Mouse (Mus musculus) right cerebral cortex, postnatal 25 days (tissue): ENCODE measurements around the gene Fbxo48.

Source experiments
- DNase-seq: peaks from one replicate; pipeline ENCODE4 v3.0.0; 2022

The Fbxo48 gene

DNA sequence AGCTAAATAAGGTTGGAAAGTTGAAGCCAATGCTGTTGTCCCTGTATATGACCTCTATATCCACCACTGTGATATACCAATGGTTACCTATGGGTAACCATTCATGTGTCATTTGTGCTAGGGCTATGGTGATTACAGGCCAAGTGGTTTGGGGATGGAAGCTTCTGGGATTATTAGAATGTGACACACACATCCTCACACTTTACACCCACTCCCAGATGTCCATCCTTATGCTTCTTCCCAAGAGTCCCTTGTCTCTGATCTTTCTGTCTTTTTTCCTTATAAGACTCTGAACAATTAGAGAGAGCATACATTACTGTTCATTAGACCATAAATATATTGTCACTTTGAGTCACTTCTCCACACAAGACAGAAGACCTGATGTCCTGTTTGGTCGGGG lies 21.9 kb downstream of the Fbxo48 start:
- DNase-seq, result no peak

DNA sequence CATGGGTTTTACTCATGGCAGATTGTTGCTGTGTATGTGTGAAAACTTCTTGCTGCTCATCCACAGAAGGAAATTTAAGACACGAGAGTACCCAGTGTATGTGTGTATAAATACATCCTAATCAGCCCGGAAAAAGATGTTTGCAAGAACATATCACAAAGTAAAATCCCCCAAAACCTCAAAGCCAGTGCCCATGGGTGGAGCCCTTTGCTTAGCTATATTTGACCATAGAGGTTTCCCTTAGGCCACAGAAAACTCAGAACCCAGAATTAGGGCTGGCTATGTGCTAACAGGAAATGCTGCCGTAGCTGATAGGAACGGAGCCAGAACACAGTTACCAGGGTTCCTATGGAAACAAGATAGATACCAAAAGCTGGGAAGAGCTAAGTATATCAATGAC lies 25.8 kb downstream of the Fbxo48 start:
- no peak for DNase-seq

DNA sequence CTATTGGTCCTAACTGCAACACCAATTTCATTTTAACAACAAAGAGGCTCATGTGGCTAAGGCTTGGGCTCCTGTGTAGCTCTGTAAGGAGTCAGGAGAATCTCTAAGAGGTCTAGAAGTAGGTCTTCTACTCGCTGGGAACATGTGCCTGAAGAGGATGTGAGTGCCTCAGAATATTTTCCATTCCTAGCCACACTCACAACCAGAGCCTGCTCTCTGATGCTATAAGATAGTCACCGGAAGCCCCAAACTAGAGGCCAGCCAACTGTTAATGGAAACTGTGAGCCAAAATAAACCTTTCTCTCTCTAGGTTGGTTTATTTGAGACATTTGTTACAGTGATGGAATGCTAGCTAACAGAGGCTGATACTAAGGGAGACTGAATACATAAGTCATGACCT lies 26.4 kb downstream of the Fbxo48 start:
- no peak for DNase-seq

DNA sequence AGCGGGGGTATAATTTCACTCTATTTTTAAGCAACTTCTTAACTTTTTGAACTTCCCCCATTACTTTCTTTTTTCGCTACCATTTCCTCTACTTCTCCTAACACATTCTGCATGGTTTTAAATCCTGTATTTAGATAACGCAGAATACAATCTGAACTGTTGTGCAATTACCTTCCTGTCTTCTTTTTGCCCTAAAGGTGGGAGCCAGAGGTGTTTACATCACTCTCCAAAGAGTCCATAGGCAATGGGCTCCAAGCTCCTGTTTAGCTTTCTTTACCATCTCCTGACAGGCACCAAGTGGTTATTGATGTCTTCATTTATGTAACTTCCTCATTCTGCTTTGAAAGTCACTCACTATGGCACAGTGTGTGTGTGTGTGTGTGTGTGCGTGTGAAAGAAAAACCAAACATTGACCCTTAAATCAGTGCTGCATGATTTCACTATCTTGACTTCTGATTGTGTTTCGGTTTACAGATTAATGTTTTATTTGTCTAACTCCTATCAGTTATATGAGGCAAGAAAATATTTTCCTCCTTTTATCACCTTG lies 27.1 kb downstream of the Fbxo48 start:
- no peak for DNase-seq

DNA sequence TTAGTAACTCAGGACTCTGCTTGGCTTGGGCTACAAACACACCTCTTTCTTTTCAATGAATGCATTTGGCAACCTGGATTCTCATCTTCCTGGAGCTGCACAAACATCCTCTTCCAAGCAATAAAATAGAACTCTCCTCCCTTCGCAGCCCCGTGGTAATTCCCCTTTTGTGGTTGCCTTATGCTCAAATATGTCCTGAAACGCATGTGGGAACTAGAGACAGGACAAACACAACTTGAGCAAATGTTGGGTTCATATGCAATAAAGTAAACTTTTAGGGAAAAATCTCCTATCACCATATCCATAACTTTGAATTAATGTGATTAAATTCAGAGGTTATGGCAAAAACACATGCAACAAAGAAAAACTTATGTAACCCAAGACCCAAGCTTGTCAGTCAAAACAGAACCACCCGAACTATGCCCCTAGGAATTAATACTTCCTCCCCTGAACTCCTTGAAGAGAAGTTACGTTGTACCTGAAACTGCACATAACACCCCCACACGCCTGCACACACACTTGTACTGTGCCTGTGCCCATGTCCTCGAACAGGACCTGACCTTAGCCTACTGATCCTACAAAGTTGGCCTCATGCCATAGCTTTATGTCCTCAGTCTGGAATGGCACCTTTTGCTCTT lies 35.5 kb downstream of the Fbxo48 start:
- DNase-seq, result no peak

DNA sequence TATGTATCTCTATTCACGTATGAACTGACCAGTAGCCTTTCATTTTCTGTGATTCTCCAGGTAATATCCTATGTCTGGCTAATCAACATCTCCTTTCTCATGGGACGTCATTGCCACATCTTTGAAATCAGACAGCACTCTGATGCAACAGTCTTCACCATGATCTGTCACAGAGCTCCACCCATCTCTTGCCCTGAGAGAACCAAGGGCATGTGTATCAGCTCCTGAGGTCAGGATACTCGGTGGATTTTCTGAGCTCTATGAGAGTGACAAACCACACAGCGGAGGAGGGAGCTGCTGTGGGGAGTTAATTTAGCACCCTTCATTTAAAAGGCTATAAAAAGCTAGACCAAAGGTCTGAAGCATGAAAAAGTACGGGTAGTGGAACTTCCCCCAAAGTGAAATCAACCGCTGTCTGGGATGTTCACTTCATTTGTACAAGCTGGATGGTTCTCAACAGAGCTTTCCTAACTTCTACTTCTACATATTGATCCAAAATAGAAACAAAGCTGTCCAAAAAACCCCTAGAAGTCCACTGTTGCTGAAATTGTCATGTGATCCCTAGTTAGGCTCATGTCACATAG lies 36.7 kb downstream of the Fbxo48 start:
- no peak for DNase-seq

DNA sequence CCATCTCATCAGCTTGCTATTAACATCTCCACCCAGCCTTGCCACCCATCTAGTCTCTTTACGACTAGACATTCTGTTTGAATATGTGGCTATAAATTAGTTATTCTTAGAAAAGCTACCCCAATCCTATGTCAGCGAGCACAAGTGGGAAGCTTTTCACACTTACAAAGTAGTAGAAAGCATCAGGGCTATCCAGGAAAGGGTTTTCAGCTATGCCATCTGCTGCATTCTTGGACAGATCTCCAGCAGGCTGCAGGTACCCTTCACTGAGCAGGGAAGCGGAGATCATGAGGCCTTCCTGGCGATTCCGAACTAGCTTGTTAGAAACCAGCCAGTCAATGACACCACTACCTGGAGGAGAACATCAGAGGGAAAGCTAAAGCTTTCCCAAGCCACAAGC lies 38.7 kb downstream of the Fbxo48 start:
- no peak for DNase-seq

DNA sequence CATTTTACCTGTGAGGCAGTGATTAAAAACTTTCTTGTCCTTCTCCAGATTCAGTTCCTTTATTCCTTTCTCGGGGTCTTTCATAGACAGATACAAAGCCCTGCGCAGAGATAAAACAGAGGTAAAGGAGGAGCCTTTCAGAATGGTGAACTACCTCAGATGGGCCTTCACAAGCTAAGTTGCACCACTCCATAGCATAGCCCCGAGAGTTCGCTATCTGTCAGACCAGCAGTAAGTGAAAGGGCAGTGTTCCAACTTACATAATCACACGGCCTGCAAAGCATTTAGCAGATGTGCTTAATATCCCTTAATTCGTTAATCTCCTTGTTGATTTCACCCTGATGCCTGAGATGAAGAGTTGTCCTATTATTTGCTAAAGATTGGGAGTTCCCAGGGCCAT lies 41.7 kb downstream of the Fbxo48 start:
- no peak for DNase-seq

DNA sequence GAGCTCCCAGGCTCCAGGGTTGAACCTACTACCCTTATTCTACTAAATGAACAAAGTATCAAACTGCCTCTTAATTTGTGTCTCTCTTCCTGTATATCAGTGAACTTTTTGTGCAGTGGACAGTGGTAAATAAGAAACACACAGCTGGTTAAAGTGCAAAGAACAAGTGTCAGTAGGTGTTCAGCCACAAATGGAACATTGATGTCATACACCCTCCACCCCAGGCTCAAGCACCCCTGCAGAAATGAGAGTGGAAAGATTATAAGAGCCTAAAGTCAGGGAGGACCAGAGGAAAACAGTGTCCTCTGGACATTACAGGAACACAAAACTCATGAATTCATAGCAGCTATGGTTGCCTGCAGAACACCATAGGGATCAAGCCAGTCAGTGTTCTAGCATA lies 45.6 kb downstream of the Fbxo48 start:
- DNase-seq, result no peak

DNA sequence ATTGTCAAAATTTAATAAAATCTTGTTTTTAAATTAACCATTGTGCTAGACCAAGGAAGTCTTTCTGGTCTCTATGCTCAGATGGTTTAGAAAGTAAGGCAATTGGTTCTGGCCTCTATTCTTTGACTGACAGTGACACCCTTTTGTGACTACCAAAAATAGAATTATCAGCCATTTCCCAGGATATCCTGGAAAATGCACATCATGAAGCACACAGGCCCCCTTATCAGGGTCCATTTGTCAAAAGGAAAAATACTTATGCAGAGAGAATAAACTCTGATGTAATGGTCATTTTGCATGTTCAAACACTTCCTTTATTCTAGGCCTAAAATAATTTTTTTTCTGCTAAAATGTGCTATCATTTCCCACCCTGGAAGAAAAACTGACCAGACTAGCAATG lies 46.3 kb downstream of the Fbxo48 start:
- no peak for DNase-seq

DNA sequence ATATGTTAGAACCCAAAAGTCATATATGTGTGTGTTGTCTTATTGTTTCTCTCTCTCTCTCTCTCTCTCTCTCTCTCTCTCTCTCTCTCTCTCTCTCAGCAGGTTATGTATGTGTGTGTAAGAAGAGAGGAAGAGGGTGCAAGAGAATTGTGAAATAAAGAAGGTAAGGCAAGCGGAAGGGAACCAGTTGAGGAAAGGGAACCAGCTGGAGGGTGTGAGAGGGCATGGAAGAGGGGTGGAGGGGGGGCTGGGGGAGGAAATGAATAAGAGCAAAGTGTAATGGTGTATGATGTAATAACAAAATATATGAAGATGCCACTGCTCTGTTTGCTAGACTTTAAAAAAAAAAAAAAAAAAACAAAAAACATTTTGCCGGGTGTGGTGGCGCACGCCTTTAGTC lies 48.2 kb downstream of the Fbxo48 start:
- DNase-seq, result no peak

DNA sequence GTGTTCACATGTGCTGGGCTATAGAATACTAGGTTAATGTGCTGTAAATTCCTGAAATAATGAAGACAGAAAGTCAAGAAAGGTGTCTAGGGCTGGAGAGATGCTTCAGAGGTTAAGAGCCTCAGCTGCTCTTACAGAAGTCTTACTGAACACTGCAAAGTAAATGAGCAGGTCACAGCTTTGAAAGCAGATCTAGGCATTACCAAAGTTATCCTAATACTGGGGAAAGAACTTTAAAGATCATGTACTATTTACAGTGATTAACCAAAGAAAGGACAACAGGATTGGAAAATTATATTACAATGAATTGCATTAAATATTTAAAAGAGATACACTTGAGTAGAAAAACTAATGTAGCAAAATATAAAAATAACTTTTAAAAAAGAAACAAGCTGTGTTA lies 48.8 kb downstream of the Fbxo48 start:
- no peak for DNase-seq

DNA sequence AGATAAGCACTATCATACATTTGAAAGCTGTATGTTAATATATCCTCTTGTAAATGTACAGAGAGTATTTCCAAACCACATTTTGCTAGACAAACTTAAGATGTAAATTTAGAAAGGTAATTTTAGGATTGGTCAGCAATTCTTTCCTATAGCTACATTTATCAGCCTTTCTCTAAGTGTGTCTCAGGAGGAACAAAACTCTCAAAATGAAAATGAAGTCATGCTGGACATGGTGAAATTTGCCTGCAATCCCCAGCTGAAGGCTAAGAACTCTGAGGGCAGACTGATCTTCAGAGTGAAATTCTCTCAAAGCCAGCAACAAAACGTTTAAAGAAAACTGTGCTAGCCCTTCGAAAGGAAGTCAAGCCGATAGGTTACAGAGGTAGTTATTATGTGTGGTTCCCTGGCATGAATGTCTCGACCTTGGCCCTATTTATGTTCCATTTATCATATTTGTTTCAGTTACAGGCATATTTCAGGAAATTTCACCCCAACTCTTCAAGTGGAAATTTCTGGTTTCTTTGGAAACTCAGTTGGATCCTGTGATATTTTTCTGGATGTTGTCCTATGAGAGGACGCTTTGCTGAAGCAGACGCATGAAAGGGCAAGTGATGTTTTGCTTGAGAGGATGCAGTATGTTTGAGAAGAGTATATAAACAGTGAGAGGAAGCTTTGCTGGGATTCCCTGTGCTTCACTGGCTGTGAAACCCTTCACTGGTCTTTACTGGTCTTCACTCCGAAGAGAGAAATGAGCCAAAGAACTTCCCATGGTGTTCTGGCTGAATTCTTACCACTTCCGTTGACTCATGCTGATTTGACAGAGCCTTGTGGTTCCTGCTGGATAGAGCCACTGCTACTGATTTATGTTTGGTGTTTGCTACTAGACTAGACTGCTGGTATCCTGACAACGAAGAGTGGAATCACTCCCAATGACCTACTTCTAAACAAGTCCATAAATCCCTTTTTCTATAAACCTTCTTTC lies 49.5 kb downstream of the Fbxo48 start:
- DNase-seq, result no peak

DNA sequence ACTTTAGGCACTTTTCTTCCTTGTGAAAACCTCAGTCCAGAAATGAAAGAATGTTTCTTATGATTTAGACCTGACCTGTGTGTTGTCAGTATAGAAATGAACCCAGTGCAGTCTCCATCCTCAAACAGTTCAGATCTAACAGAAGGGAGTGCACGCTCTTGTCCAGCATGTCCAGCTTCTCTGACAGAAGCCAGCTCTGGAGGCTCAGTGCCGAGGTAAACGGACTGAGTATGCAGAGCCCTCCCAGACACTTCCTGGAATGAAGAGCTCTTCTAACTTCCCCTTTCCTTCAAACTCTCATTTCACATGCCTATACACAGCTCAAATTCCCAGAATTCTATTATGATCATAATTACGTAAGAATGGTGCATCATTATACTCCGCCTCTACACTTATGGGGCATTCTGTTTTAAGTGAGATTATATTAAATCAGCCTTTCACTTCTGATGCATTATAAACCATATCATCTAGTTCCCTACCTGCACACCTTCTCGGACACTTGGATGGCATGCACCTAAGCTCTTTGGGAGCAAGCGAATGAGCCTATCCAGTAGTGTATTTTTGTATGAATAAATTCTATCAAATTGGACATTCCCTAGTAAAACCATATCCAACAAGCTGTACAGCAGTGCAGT lies 51.7 kb downstream of the Fbxo48 start:
- DNase-seq, result no peak

DNA sequence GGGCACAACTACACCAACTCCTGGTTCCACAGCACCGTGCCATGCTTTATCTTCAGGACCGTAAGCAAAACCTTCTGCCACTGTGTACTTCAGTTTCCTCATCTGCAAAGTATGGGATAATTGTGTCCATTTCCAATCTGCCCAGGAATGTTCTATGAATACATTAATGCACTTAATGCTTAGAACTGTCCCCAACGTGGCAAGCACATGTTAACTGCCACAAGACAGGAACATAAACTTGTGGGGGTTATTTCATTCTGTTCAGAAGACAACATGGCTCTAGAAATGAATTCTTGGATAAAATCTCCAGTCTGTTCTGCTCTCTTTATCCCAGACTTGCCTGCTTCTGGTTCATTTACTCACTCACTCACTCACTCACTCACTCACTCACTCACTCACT lies 52.6 kb downstream of the Fbxo48 start:
- DNase-seq, result no peak
